Mouse (Mus musculus) left cerebral cortex, adult 6 months (tissue): ENCODE results near the gene Obox6. TPM values are rescaled to one million over a fixed set of nuclear protein-coding genes. Genes with fewer than 3 reads are reported as not detected.

Source experiments
- long read RNA-seq, 2 experiments: library from polyadenylated mRNA; unstranded; transcript quantifications; one replicate each; pipeline ENCODE4 v2.0.0; 2019 to 2020
- polyA plus RNA-seq: library from polyadenylated mRNA; unstranded; fragments of <200 nt; fragmentation: Nextera tagmentation; gene quantifications from 2 replicates; pipeline ENCODE4 v1.2.3, GENCODE M21; 2021

The Obox6 gene
- not detected in 2 replicates for polyA plus RNA-seq
- long read RNA-seq, experiment 1 = 0 reads
- long read RNA-seq, experiment 2 = 0 reads

DNA sequence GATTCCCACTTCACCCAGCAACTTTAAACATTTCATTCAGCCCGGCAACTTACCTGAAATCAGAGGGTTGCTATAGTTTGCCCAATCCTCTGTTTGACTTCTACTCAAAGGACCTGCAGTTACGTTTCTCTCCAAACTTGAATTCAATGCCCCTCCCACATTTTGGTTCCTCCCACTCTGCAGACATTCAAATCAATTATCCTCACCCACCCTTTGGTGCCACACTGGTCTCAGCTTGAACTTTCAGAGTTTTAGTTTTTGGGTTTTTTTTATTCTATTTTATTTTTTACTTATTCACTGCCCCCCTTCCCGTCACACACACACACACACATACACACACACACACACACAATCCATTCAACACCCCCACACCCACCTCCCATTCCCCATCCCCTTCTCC is at the start of gene Obox6:
Gene Obox6, minus strand, starts transcription at position 101 of the 400 bp plus-strand sequence.

DNA sequence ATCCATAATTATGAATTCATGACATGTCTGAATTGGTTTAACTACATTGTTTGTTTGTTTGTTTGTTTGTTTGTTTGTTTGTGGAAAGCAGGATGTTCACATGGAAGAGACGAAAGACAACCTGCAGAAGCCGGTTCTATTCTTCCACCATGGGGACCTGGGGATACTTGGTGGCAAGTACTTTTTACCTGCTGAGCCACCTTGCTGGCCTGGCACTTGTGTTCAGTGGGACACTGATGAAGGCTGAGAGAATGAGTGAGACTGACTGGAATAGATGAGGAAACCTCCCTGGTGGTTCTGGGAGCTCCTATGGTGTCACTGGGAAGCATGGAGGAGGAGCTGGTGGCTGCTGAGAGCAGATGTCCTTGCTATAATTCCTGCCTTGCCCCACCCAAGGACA is 42.8 kb upstream of the Obox6 start, which contains the start of gene Crxos:
Gene Crxos, plus strand, starts transcription at position 301 of the 400 bp plus-strand sequence.

DNA sequence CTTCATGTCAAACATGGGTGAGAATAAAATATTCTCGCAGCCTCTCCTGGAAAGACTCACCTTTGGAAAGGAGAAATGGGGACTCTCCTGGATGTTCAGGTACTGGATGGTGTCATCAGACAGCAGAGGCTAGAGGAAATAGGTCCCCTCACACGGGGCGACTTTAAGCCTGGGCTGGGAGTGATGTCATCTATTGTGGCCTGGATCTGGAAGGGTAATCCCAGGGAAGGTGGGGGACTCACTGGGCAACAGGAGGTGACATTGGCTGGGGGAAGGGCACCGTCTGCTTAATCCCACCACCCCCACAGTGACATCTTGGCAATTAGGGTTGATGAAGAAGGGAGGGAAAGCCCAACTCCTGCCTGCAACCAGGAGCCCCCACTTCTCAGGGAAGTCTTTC is 40.3 kb upstream of the Obox6 start, which contains the start of gene Crx:
Gene Crx, minus strand, starts transcription at position 213 of the 400 bp plus-strand sequence.

Other genes with a start within 250 kb of the Obox6 start
- not detected in 2 replicates for gene Obox3, start 199.8 kb downstream of the Obox6 start, polyA plus RNA-seq
- not detected in 2 replicates for gene Obox5, start 89.5 kb downstream of the Obox6 start, polyA plus RNA-seq
- not detected in 2 replicates for gene Crx, start 40.3 kb upstream of the Obox6 start, polyA plus RNA-seq
- gene Crxos, start 42.9 kb upstream of the Obox6 start, polyA plus RNA-seq = not detected in 2 replicates
- 2,345 and 3,530 TPM in 2 replicates for gene Selenow, start 82.7 kb upstream of the Obox6 start, polyA plus RNA-seq
- gene Nop53, start 106.4 kb upstream of the Obox6 start, polyA plus RNA-seq = 131 and 208 TPM in 2 replicates
- 1.3 and 3.1 TPM in 2 replicates for gene Ehd2, start 127.9 kb upstream of the Obox6 start, polyA plus RNA-seq
- 2.7 and 6.4 TPM in 2 replicates for gene Bicra, start 208.2 kb upstream of the Obox6 start, polyA plus RNA-seq
- gene Zfp541, start 222.1 kb upstream of the Obox6 start, polyA plus RNA-seq = 0.05 and 0.06 TPM in 2 replicates